Mouse (Mus musculus) activated CD4-positive, CD25-positive, alpha-beta regulatory T cell, adult 4 months (primary cell): ENCODE data around the gene Slain1. TPM values are rescaled to one million over a fixed set of nuclear protein-coding genes. Genes with fewer than 3 reads are reported as not detected.

Experiments used
- ATAC-seq: one replicate; pipeline ENCODE4 v1.8.0; 2017
- polyA plus RNA-seq, 2 experiments: library from polyadenylated mRNA; unstranded; fragments of 100-300 nt; shearing (Covaris generic); gene quantifications; one replicate each; pipeline ENCODE4 v1.2.1; 2017

Gene Slain1
- polyA plus RNA-seq = 10 to 100 TPM; 12.7 to 17.2 TPM

- peak; percentile 78 for ATAC-seq
Observed at GRCm38 (mm10) chr14:103649896-103650334, at the start of gene Slain1. TSS of gene Slain1 (plus strand) at chr14:103650228.

GRCm38 (mm10) chr14:103608063-103608462 lies 42.0 kb upstream of the Slain1 start:
- ATAC-seq = no peak

- no peak for ATAC-seq
Observed at GRCm38 (mm10) chr14:103613573-103614271, 36.3 kb upstream of the Slain1 start.

- ATAC-seq = no peak
Observed at GRCm38 (mm10) chr14:103614272-103614587, 35.8 kb upstream of the Slain1 start.

- peak; percentile 55 for ATAC-seq
Observed at GRCm38 (mm10) chr14:103619756-103620155, 30.3 kb upstream of the Slain1 start.

- ATAC-seq = peak; percentile 50
Observed at GRCm38 (mm10) chr14:103621207-103621606, 28.8 kb upstream of the Slain1 start.

- no peak for ATAC-seq
Observed at GRCm38 (mm10) chr14:103626100-103626499, 23.9 kb upstream of the Slain1 start.

GRCm38 (mm10) chr14:103629639-103630364 lies 20.2 kb upstream of the Slain1 start:
- no peak for ATAC-seq

- peak; percentile 76 for ATAC-seq
Observed at GRCm38 (mm10) chr14:103630545-103630944, 19.5 kb upstream of the Slain1 start.

- no peak for ATAC-seq
Observed at GRCm38 (mm10) chr14:103643933-103644332, 6.1 kb upstream of the Slain1 start.

- no peak for ATAC-seq
Observed at GRCm38 (mm10) chr14:103647981-103648380, 2.0 kb upstream of the Slain1 start.

- no peak for ATAC-seq
Observed at GRCm38 (mm10) chr14:103648623-103649255, 1.3 kb upstream of the Slain1 start.

- ATAC-seq = no peak
Observed at GRCm38 (mm10) chr14:103649302-103649701, 726 bp upstream of the Slain1 start.

GRCm38 (mm10) chr14:103650413-103651101 lies 529 bp downstream of the Slain1 start:
- peak; percentile 6 for ATAC-seq

GRCm38 (mm10) chr14:103651106-103651505 lies 1.1 kb downstream of the Slain1 start:
- ATAC-seq = peak; percentile 4

- ATAC-seq = no peak
Observed at GRCm38 (mm10) chr14:103651562-103651961, 1.5 kb downstream of the Slain1 start.

- ATAC-seq = no peak
Observed at GRCm38 (mm10) chr14:103652524-103652923, 2.5 kb downstream of the Slain1 start.

- peak; percentile 21 for ATAC-seq
Observed at GRCm38 (mm10) chr14:103653800-103654199, 3.8 kb downstream of the Slain1 start.

- no peak for ATAC-seq
Observed at GRCm38 (mm10) chr14:103655448-103655847, 5.4 kb downstream of the Slain1 start.

- ATAC-seq = no peak
Observed at GRCm38 (mm10) chr14:103657876-103658275, 7.8 kb downstream of the Slain1 start.

GRCm38 (mm10) chr14:103663026-103663425 lies 13.0 kb downstream of the Slain1 start:
- ATAC-seq = peak; percentile 67

- no peak for ATAC-seq
Observed at GRCm38 (mm10) chr14:103664391-103664790, 14.4 kb downstream of the Slain1 start.
